Mouse (Mus musculus) embryonic facial prominence, embryonic 12.5 days (tissue): ENCODE data around the gene 4930519G04Rik. TPM values are rescaled to one million over a fixed set of nuclear protein-coding genes. Genes with fewer than 3 reads are reported as not detected.
"Not testable (repeated sequence)": the region's sequence is repeated elsewhere in the genome, so short reads cannot be mapped to it uniquely, and the experiment has no call there.

ENCODE experiments used
- ATAC-seq: fragments of 200-750 bp; cut with Nextera tagmentation; 2 replicates; pipeline ENCODE4 v1.8.0; 2017; ENCODE audit not compliant: insufficient number of reproducible peaks, insufficient read depth, low FRiP score, low TSS enrichment
- H3K27ac ChIP-seq: fragments of 300-500 bp; sonication (generic); 2 replicates; pipeline ENCODE4 v1.5.1; 2016; ENCODE audit warnings: mild to moderate bottlenecking
- H3K27me3 ChIP-seq: fragments of 300-500 bp; sonication (generic); 2 replicates; pipeline ENCODE4 v1.6.1; 2016; ENCODE audit warnings: mild to moderate bottlenecking, moderate library complexity
- H3K36me3 ChIP-seq: fragments of 300-500 bp; sonication (generic); 2 replicates; pipeline ENCODE4 v1.6.1; 2016; ENCODE audit warnings: mild to moderate bottlenecking
- H3K4me1 ChIP-seq: fragments of 300-500 bp; sonication (generic); 2 replicates; pipeline ENCODE4 v1.6.1; 2016
- H3K4me2 ChIP-seq: fragments of 300-500 bp; sonication (generic); replicated peaks from 2 replicates; pipeline ENCODE4 v1.6.1; 2016; ENCODE audit warnings: mild to moderate bottlenecking, moderate library complexity
- H3K4me3 ChIP-seq: fragments of 300-500 bp; sonication (generic); 2 replicates; pipeline ENCODE4 v1.5.1; 2016; ENCODE audit warnings: mild to moderate bottlenecking
- H3K9ac ChIP-seq: fragments of 300-500 bp; sonication (generic); 2 replicates; pipeline ENCODE4 v1.6.1; 2016; ENCODE audit warnings: mild to moderate bottlenecking, moderate library complexity
- H3K9me3 ChIP-seq: fragments of 300-500 bp; sonication (generic); 2 replicates; pipeline ENCODE4 v1.6.1; 2016; ENCODE audit warnings: mild to moderate bottlenecking, moderate library complexity
- WGBS: fragments of 180-500 bp; shearing (Covaris S2); methylation state at CpG from one replicate; pipeline ENCODE4 v1.1.7; 2016; 5-methylcytosine and 5-hydroxymethylcytosine counted together
- polyA plus RNA-seq: library from polyadenylated mRNA; unstranded; fragments of >200 nt; fragmentation: Nextera tagmentation; extraction: Ambion mirVana; gene quantifications from 2 replicates; pipeline ENCODE4 v1.2.1, GENCODE M21; 2016

4930519G04Rik gene
- polyA plus RNA-seq, 1 experiment from 2014 or later: not detected

DNA sequence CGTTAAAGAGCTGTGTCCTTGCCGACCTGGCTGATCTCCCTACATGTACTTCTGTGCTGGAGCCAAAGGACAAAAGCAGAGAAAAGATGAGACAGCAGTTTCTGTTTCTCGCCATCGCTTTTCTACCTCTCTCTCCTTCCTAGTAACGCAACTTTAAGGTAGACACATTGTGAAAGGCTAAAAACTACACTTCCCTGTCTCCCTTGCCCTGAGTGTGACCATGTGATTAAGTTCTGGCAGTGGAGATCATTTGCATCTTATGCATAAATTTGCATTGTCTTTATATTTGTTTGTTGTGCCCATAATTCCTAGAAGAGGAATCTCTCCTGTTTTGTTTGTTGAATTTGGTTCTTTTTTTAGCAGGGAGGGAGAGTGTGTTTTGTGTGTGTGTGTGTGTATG is 62.4 kb downstream of the 4930519G04Rik start:
- peaks cover 5% of the 10 kb centered on the region; the same call in 1 of the 2 replicates for H3K4me1 ChIP-seq
- no peak overlapping the region for H3K4me3 ChIP-seq
- no peaks in the 10 kb centered on the region for H3K9me3 ChIP-seq
- no peak overlapping the region for H3K27ac ChIP-seq
- H3K36me3 ChIP-seq: no peaks in the 10 kb centered on the region
- ATAC-seq: no peak
- no peak overlapping the region for H3K4me2 ChIP-seq
- 77% methylated on average over 5 of the region's 5 CpGs for WGBS
- no peak overlapping the region for H3K9ac ChIP-seq
- no peaks in the 10 kb centered on the region for H3K27me3 ChIP-seq

DNA sequence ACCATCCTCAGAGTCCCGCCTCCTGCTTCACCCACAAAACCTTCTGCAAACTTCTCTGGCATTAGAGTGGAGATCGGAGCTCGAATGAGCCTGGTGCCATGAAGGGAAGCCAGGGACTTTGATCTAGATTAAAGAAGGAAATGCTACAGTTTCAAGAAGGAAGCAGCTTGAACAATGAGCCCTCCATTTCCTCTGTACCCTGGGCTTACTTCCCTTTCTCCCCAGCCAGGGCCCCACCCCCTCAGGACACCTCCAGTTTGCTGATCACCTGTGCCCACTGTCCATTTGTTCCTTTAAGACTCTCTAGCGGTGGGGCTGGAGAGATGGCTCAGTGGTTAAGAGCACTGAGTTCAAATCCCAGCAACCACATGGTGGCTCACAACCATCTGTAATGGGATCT is 63.3 kb downstream of the 4930519G04Rik start:
- 84% methylated on average over 4 of the region's 4 CpGs for WGBS
- Histone ChIP-seq H3K4me2 (no peak overlapping the region), H3K36me3 (no peaks in the 10 kb centered on the region), H3K4me1 (peaks cover 5% of the 10 kb centered on the region; the same call in 1 of the 2 replicates), H3K27me3 (no peaks in the 10 kb centered on the region), H3K4me3 (no peak overlapping the region), H3K27ac (no peak overlapping the region), H3K9ac (no peak overlapping the region), H3K9me3 (no peaks in the 10 kb centered on the region)
- no peak for ATAC-seq

- WGBS: 94% methylated on average over 5 of the region's 5 CpGs
- H3K9ac ChIP-seq, H3K4me3 ChIP-seq, H3K4me2 ChIP-seq, H3K27me3 ChIP-seq, H3K27ac ChIP-seq, H3K9me3 ChIP-seq, ATAC-seq, H3K36me3 ChIP-seq, H3K4me1 ChIP-seq: not testable (repeated sequence)
Observed at GRCm38 (mm10) chr5:114917357-114917756, 63.9 kb downstream of the 4930519G04Rik start.

DNA sequence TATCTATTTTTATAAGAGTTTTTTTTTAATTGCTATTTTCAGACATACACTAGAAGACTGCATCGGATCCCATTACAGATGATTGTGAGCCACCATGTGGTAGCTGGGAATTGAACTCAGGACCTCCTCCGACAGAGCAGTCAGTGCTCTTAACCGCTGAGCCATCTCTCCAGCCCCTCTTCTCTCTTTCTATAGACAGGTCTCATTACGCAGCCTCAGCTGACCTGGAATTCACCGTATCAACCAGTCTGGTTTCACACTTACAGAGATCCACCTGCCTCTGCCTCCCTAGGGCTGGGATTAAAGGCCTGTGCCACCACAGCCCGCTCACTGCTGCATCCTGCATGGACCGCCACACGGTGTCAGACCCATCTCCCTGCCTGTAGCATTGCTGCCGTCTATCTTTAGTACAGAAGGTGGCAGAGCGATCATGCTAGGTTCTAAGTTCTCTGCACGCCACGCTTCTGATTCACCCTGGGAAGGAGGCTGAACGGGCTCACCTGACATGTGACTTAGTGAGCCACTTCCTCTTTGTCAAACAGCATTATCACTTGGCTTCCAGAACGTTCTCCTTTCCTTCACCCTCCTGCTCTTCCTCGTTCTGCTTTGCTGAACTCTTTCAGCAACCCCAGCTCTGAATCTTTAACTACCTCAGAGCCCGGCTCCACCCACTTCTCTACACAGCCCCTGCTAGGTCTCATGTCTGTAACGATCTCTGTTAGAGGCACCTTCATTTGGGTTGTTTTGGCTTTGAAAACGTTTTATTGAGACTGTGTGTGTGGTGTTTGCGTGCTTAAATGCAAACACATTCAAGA is 68.3 kb downstream of the 4930519G04Rik start:
- Histone ChIP-seq H3K36me3 (no peaks in the 10 kb centered on the region), H3K9me3 (no peaks in the 10 kb centered on the region), H3K27ac (no peak overlapping the region), H3K4me3 (no peak overlapping the region), H3K4me2 (no peak overlapping the region), H3K4me1 (0 out of 2 replicates have a peak, but pooled peaks cover 4% of the 10 kb centered on the region), H3K27me3 (no peaks in the 10 kb centered on the region), H3K9ac (no peak overlapping the region)
- no peak for ATAC-seq
- 76% methylated on average over 19 of the region's 19 CpGs for whole genome bisulfite sequencing

- no peak for ATAC-seq
- 60% methylated on average over 10 of the region's 10 CpGs for WGBS
- H3K36me3 ChIP-seq: no peaks in the 10 kb centered on the region
- H3K4me2 ChIP-seq: no peak overlapping the region
- H3K9ac ChIP-seq: no peak overlapping the region
- H3K4me1 ChIP-seq: 0 out of 2 replicates have a peak, but pooled peaks cover 4% of the 10 kb centered on the region
- H3K27me3 ChIP-seq: no peaks in the 10 kb centered on the region
- no peak overlapping the region for H3K4me3 ChIP-seq
- no peak overlapping the region for H3K27ac ChIP-seq
- no peaks in the 10 kb centered on the region for H3K9me3 ChIP-seq
Observed at GRCm38 (mm10) chr5:114922366-114922731, 68.9 kb downstream of the 4930519G04Rik start.

DNA sequence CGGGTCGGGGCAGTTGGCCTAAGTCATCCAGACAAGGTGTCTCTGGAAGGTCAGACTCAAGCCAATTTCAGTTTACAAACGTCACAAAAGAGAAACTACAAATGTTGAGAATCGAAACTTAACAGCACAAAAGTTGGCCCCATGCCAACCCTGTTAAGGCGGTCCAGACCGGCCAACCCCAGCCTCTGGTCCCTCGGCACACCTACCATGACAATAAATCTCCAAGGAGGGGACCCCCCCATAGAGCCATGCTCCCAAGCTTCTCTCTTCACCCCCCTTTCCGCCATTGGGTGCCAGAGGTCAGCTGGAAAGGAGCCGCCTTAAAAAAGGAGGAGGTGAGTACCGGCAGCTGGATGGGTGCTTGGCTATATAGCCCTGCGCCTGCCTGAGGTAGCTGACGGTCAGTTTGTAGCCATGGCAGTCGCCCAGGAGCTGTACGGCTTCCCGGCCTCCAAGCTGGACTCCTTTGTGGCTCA is 69.6 kb downstream of the 4930519G04Rik start, which contains the start of gene Oasl1:
TSS of gene Oasl1 (plus strand) at position 243 of the 476 bp plus-strand sequence.
- Histone ChIP-seq H3K36me3 (no peaks in the 10 kb centered on the region), H3K27me3 (no peaks in the 10 kb centered on the region), H3K9me3 (no peaks in the 10 kb centered on the region), H3K4me1 (0 out of 2 replicates have a peak, but pooled peaks cover 4% of the 10 kb centered on the region), H3K4me3 (no peak within 1 kb of the TSS), H3K4me2 (peak within 1 kb of the TSS; percentile 19), H3K27ac (no peak within 1 kb of the TSS), H3K9ac (no peak within 1 kb of the TSS)
- ATAC-seq: peak; percentile 36; the same call in 1 of the 2 replicates
- WGBS: 55% methylated on average over 15 of the region's 15 CpGs

GRCm38 (mm10) chr5:114926153-114926684 is 72.8 kb downstream of the 4930519G04Rik start:
- Histone ChIP-seq H3K27ac (no peak overlapping the region), H3K36me3 (no peaks in the 10 kb centered on the region), H3K9me3 (no peaks in the 10 kb centered on the region), H3K4me3 (no peak overlapping the region), H3K4me2 (no peak overlapping the region), H3K27me3 (no peaks in the 10 kb centered on the region), H3K9ac (no peak overlapping the region), H3K4me1 (0 out of 2 replicates have a peak, but pooled peaks cover 4% of the 10 kb centered on the region)
- 60% methylated on average over 1 of the region's 1 CpGs for WGBS
- ATAC-seq: no peak

GRCm38 (mm10) chr5:114926753-114927152 is 73.3 kb downstream of the 4930519G04Rik start:
- Histone ChIP-seq H3K9me3 (no peaks in the 10 kb centered on the region), H3K36me3 (no peaks in the 10 kb centered on the region), H3K4me2 (no peak overlapping the region), H3K9ac (no peak overlapping the region), H3K27me3 (no peaks in the 10 kb centered on the region), H3K4me1 (0 out of 2 replicates have a peak, but pooled peaks cover 4% of the 10 kb centered on the region), H3K4me3 (no peak overlapping the region), H3K27ac (no peak overlapping the region)
- 82% methylated on average over 9 of the region's 9 CpGs for WGBS
- ATAC-seq: no peak

GRCm38 (mm10) chr5:114931626-114932025 is 78.2 kb downstream of the 4930519G04Rik start:
- 61% methylated on average over 5 of the region's 5 CpGs for WGBS
- no peak overlapping the region for H3K4me2 ChIP-seq
- no peak overlapping the region for H3K9ac ChIP-seq
- no peak for ATAC-seq
- no peaks in the 10 kb centered on the region for H3K9me3 ChIP-seq
- H3K4me3 ChIP-seq: no peak overlapping the region
- H3K27me3 ChIP-seq: no peaks in the 10 kb centered on the region
- H3K27ac ChIP-seq: no peak overlapping the region
- no peaks in the 10 kb centered on the region for H3K4me1 ChIP-seq
- H3K36me3 ChIP-seq: no peaks in the 10 kb centered on the region

DNA sequence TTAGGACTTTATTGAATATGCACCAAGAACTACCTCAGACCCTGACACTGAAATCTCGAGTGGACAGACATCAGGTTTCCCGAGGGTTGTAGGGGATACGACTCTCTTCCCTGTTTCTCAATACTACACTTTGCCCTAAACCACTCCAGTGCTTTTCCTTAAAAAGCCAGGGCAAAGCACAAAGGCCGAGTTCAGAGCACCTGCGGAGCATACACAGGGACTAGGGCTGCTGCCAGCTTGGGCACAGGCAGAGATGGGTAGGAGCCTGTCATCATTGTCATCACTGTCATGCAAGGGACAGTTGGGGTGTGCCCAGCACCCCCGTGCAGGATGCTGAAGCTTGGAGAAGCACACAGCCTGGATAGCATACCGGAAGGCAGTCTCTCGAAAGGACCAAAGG is 79.7 kb downstream of the 4930519G04Rik start:
- no peaks in the 10 kb centered on the region for H3K27me3 ChIP-seq
- ATAC-seq: no peak
- no peak overlapping the region for H3K27ac ChIP-seq
- no peak overlapping the region for H3K9ac ChIP-seq
- no peak overlapping the region for H3K4me2 ChIP-seq
- no peaks in the 10 kb centered on the region for H3K9me3 ChIP-seq
- H3K4me1 ChIP-seq: no peaks in the 10 kb centered on the region
- 78% methylated on average over 8 of the region's 8 CpGs for WGBS
- H3K4me3 ChIP-seq: no peak overlapping the region
- H3K36me3 ChIP-seq: no peaks in the 10 kb centered on the region
